Mouse (Mus musculus) cortical plate, adult 2 months (tissue): ENCODE results near the gene Gipr. TPM values are rescaled to one million over a fixed set of nuclear protein-coding genes. Genes with fewer than 3 reads are reported as not detected.

Experiments
- H3K27ac ChIP-seq: fragments of 200-500 bp; 2 replicates; pipeline ENCODE4 v1.5.1; 2012; ENCODE audit warnings: low read length, control low read depth, inconsistent platforms; ENCODE audit not compliant: insufficient read depth
- H3K4me1 ChIP-seq: fragments of 200-500 bp; 2 replicates; pipeline ENCODE4 v1.6.1; 2011; ENCODE audit warnings: low read length; ENCODE audit not compliant: control insufficient read depth, insufficient read depth
- H3K4me3 ChIP-seq: fragments of 200-500 bp; 2 replicates; pipeline ENCODE4 v1.5.1; 2011; ENCODE audit warnings: mild to moderate bottlenecking, low read length, control low read depth; ENCODE audit not compliant: insufficient read depth
- CTCF ChIP-seq: fragments of 200-500 bp; IDR thresholded peaks from 2 replicates; pipeline ENCODE4 v1.5.1; 2011; ENCODE audit warnings: mild to moderate bottlenecking, control low read depth, low read length; ENCODE audit not compliant: insufficient read depth; ENCODE audit errors: extremely low read depth
- POLR2A ChIP-seq: fragments of 200-500 bp; IDR thresholded peaks from 2 replicates; pipeline ENCODE4 v1.6.1; 2011; ENCODE audit warnings: mild to moderate bottlenecking, low read length, control low read depth; ENCODE audit not compliant: insufficient read depth; ENCODE audit errors: extremely low read depth
- polyA plus RNA-seq: library from polyadenylated mRNA; depleted of rRNA; stranded (reverse); fragments of >200 nt; gene quantifications from 2 replicates; pipeline ENCODE4 v1.2.3, GENCODE M21; 2012; rRNA removed

Gene Gipr
- polyA plus RNA-seq, 1 experiment = 3.9 TPM

DNA sequence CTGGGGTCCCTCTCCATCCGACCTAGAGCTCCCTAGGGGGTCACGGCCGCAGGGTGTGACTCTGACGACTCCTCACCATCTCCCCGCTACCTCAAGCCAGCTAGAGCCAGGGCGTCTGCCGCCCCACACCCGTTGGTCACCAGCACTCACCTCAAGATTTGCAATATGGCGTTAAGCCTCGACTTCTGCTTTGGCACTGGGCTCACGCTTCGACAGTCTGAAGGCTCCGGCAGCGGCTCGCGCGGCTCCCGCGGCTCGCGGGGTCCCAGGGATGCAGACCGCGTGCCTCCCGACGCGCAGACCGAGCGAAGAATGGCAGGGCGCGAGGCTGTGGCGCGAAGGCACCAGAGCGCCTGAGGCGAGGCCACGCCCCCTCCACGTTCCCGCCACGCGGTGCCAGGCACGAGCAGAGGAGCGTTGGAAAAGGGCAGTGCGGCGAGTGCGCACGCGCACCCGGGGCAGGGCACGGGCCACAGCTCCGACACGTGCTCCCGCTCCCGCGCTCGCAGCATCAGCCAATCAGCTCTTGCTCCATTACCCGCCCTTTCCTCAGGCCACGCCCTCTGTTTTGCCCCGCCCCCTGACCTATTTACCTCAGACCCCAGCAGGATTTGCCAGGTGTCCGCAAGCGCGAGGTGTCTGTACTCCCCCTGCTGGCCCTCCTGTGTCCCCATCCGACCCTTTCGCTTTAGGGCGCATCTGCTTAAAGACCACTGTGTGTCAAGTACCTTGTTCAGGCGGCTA is 47.7 kb downstream of the Gipr start, which contains the start of gene Gm4969:
Gm4969 (minus strand) TSS at position 341 of the 744 bp plus-strand sequence.
- TF ChIP-seq POLR2A = no peak
- TF ChIP-seq CTCF = no peak
- Histone ChIP-seq H3K4me1 (no peaks in the 10 kb centered on the region), H3K27ac (no peak within 1 kb of the TSS), H3K4me3 (peak within 1 kb of the TSS; percentile 5; the same call in 1 of the 2 replicates)

DNA sequence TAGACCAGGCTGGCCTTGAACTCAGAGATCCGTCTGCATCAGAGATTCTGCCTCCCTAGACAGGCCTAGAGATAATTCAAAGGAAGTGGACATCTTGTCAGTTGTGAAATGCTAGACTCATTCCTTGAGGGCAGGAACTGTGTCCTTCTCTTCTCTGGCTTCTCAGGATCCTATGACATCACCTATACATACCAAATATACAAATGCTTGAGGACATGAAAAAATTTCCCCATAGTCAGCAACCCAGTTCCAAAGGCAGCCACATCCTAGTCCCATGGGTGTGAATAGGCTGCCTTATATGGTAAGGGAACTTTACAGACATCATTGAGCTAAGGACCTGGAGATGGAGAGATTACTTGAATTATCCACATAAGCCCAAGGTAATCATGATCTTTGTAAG is 56.4 kb downstream of the Gipr start:
- H3K4me1 ChIP-seq = no peaks in the 10 kb centered on the region; the same call in 1 of the 2 replicates
- no peak overlapping the region for H3K4me3 ChIP-seq
- TF ChIP-seq CTCF = no peak
- TF ChIP-seq POLR2A = no peak
- H3K27ac ChIP-seq = no peak overlapping the region

DNA sequence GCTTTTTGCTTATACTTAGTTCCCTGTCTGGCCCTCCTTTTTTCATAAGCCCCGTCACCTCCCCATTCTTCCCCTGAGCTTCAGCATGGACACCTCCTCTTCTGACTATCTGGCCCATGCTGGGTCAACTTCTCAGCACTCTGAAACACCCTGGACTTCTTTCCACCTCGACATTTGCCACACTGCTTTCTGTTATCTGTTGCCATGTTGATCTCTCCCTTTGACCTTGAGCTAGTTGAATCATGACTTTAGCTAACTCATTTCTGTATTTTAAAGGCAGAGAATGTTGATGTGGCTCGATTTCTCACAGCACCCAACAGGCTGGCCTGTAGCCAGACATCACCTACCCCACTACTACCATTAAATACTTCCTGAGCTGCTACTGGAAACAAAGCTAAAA is 58.5 kb downstream of the Gipr start:
- Histone ChIP-seq H3K27ac (no peak overlapping the region), H3K4me3 (no peak overlapping the region), H3K4me1 (no peaks in the 10 kb centered on the region; the same call in 1 of the 2 replicates)
- no peak for TF ChIP-seq CTCF
- no peak for TF ChIP-seq POLR2A

Other genes starting within 250 kb of the Gipr start
- 22.3 and 23.3 TPM in 2 replicates for gene Nova2, start 240.2 kb downstream of the Gipr start, polyA plus RNA-seq
- 2.8 and 3.3 TPM in 2 replicates for gene Nanos2, start 178.7 kb downstream of the Gipr start, polyA plus RNA-seq
- gene Mypop, start 174.9 kb downstream of the Gipr start, polyA plus RNA-seq = 49.7 and 50.8 TPM in 2 replicates
- gene Irf2bp1, start 162.1 kb downstream of the Gipr start, polyA plus RNA-seq = 27.2 and 28.5 TPM in 2 replicates
- not detected in 2 replicates for gene Foxa3, start 142.6 kb downstream of the Gipr start, polyA plus RNA-seq
- gene Sympk, start 141.8 kb downstream of the Gipr start, polyA plus RNA-seq = 113 and 118 TPM in 2 replicates
- 0.10 and 0.17 TPM in 2 replicates for gene Rsph6a, start 111.4 kb downstream of the Gipr start, polyA plus RNA-seq
- gene Dmwd, start 89.9 kb downstream of the Gipr start, polyA plus RNA-seq = 171 and 178 TPM in 2 replicates
- 40.9 and 47.6 TPM in 2 replicates for gene Dmpk, start 82.3 kb downstream of the Gipr start, polyA plus RNA-seq
- gene Six5, start 71.5 kb downstream of the Gipr start, polyA plus RNA-seq = 4.7 and 5.0 TPM in 2 replicates
- gene Gm4969, start 47.8 kb downstream of the Gipr start, polyA plus RNA-seq = 0.70 and 1.1 TPM in 2 replicates
- 8.2 and 8.6 TPM in 2 replicates for gene Fbxo46, start 46.3 kb downstream of the Gipr start, polyA plus RNA-seq
- gene Qpctl, start 16.8 kb downstream of the Gipr start, polyA plus RNA-seq = 16.2 and 17.4 TPM in 2 replicates
- 88.2 and 92.1 TPM in 2 replicates for gene Snrpd2, start 16.4 kb downstream of the Gipr start, polyA plus RNA-seq
- gene Eml2, start 10.3 kb upstream of the Gipr start, polyA plus RNA-seq = 156 and 157 TPM in 2 replicates
- gene Gpr4, start 46.4 kb upstream of the Gipr start, polyA plus RNA-seq = 6.1 and 6.5 TPM in 2 replicates
- 41.0 and 41.5 TPM in 2 replicates for gene Opa3, start 62.2 kb upstream of the Gipr start, polyA plus RNA-seq
- gene Vasp, start 105.7 kb upstream of the Gipr start, polyA plus RNA-seq = 15.3 and 16.5 TPM in 2 replicates
- 0.21 and 0.23 TPM in 2 replicates for gene Ppm1n, start 113.9 kb upstream of the Gipr start, polyA plus RNA-seq
- 140 TPM in 2 replicates for gene Rtn2, start 116.5 kb upstream of the Gipr start, polyA plus RNA-seq
- 5.1 and 7.1 TPM in 2 replicates for gene Fosb, start 143.9 kb upstream of the Gipr start, polyA plus RNA-seq
- gene Ercc1, start 178.7 kb upstream of the Gipr start, polyA plus RNA-seq = 53.8 and 59.1 TPM in 2 replicates
- gene Cd3eap, start 193.4 kb upstream of the Gipr start, polyA plus RNA-seq = 14.4 and 14.6 TPM in 2 replicates
- 5.0 and 5.4 TPM in 2 replicates for gene Ppp1r13l, start 193.6 kb upstream of the Gipr start, polyA plus RNA-seq
- 41.4 and 48.3 TPM in 2 replicates for gene Ercc2, start 215.9 kb upstream of the Gipr start, polyA plus RNA-seq
- gene Klc3, start 238.0 kb upstream of the Gipr start, polyA plus RNA-seq = 2.9 and 3.0 TPM in 2 replicates
- gene Ckm, start 238.6 kb upstream of the Gipr start, polyA plus RNA-seq = 0.66 TPM in 1 of 2 replicates, not detected in the other